Mouse (Mus musculus) stomach, postnatal 0 days (tissue): ENCODE results near the gene Rab42. TPM values are rescaled to one million over a fixed set of nuclear protein-coding genes. Genes with fewer than 3 reads are reported as not detected.
A peak's percentile ranks its signal among the peaks of the same experiment; 100 is the strongest.

Source experiments
- ATAC-seq: fragments of 200-750 bp; cut with Nextera tagmentation; 2 replicates; pipeline ENCODE4 v1.8.0; 2017; ENCODE audit not compliant: low FRiP score, low TSS enrichment
- DNase-seq: peaks from one replicate; pipeline ENCODE4 v3.0.0-alpha.2; 2016; ENCODE audit warnings: low spot score
- H3K27ac ChIP-seq: fragments of 300-500 bp; sonication (generic); replicated peaks from 2 replicates; pipeline ENCODE4 v1.5.1; 2014; ENCODE audit warnings: mild to moderate bottlenecking, control low read depth
- H3K27me3 ChIP-seq: fragments of 300-500 bp; sonication (generic); 2 replicates; pipeline ENCODE4 v1.6.1; 2014; ENCODE audit warnings: low read length; ENCODE audit not compliant: control insufficient read depth, insufficient read depth
- H3K36me3 ChIP-seq: fragments of 300-500 bp; sonication (generic); 2 replicates; pipeline ENCODE4 v1.6.1; 2014; ENCODE audit warnings: low read length, mixed read lengths; ENCODE audit not compliant: control insufficient read depth, insufficient read depth
- H3K4me1 ChIP-seq: fragments of 300-500 bp; sonication (generic); replicated peaks from 2 replicates; pipeline ENCODE4 v1.6.1; 2014; ENCODE audit warnings: antibody characterized with exemption; ENCODE audit not compliant: control insufficient read depth, insufficient read depth
- H3K4me2 ChIP-seq: fragments of 300-500 bp; sonication (generic); replicated peaks from 2 replicates; pipeline ENCODE4 v1.6.1; 2014; ENCODE audit warnings: low read depth, mild to moderate bottlenecking, control low read depth, moderate library complexity
- H3K4me3 ChIP-seq: fragments of 300-500 bp; sonication (generic); 2 replicates; pipeline ENCODE4 v1.5.1; 2014; ENCODE audit warnings: low read depth, low read length, control low read depth
- H3K9ac ChIP-seq: fragments of 300-500 bp; sonication (generic); 2 replicates; pipeline ENCODE4 v1.6.1; 2014; ENCODE audit warnings: mild to moderate bottlenecking, low read length, control low read depth, mixed read lengths
- H3K9me3 ChIP-seq: fragments of 300-500 bp; sonication (generic); 2 replicates; pipeline ENCODE4 v1.6.1; 2016; ENCODE audit warnings: low read length; ENCODE audit not compliant: control insufficient read depth
- CTCF ChIP-seq: IDR thresholded peaks from 2 replicates; pipeline ENCODE4 v1.5.1; 2016; ENCODE audit warnings: antibody characterized with exemption, low read depth, mild to moderate bottlenecking, moderate library complexity
- EP300 ChIP-seq: optimal IDR thresholded peaks from 2 replicates; pipeline ENCODE3; 2016; ENCODE audit warnings: antibody characterized with exemption
- WGBS: fragments of 180-500 bp; shearing (Covaris S2); extraction: QIAGEN DNeasy Blood & Tissue Kit; methylation state at CpG from one replicate; pipeline ENCODE4 v1.1.7; 2014; 5-methylcytosine and 5-hydroxymethylcytosine counted together
- polyA plus RNA-seq: library from polyadenylated mRNA; unstranded; fragments of >200 nt; fragmentation: Nextera tagmentation; extraction: Ambion mirVana; gene quantifications from 2 replicates; pipeline ENCODE4 v1.2.1, GENCODE M21; 2015

Rab42 gene
- polyA plus RNA-seq, 1 experiment from 2014 or later: 2.3 TPM

- no peak for DNase-seq
- Histone ChIP-seq H3K4me3 (no peak overlapping the region), H3K36me3 (no peaks in the 10 kb centered on the region; the same call in 1 of the 2 replicates), H3K27ac (no peak overlapping the region), H3K4me2 (no peak overlapping the region), H3K4me1 (no peaks in the 10 kb centered on the region), H3K9me3 (no peaks in the 10 kb centered on the region), H3K27me3 (no peaks in the 10 kb centered on the region), H3K9ac (no peak overlapping the region)
- no peak for ATAC-seq
- TF ChIP-seq EP300 (no peak), CTCF (peak; percentile 52)
- WGBS: 45% methylated on average over 3 of the region's 3 CpGs
Observed at GRCm38 (mm10) chr4:132346661-132347060, 43.5 kb upstream of the Rab42 start.

- no peak for ATAC-seq
- TF ChIP-seq CTCF (no peak), EP300 (no peak)
- no peaks in the 10 kb centered on the region for H3K9me3 ChIP-seq
- H3K9ac ChIP-seq: no peak overlapping the region
- no peak overlapping the region for H3K4me3 ChIP-seq
- no peak overlapping the region for H3K4me2 ChIP-seq
- 66% methylated on average over 4 of the region's 4 CpGs for WGBS
- no peak overlapping the region for H3K27ac ChIP-seq
- no peaks in the 10 kb centered on the region for H3K4me1 ChIP-seq
- no peak for DNase-seq
- no peaks in the 10 kb centered on the region for H3K36me3 ChIP-seq
- no peaks in the 10 kb centered on the region for H3K27me3 ChIP-seq
Observed at GRCm38 (mm10) chr4:132346261-132346660, 43.1 kb upstream of the Rab42 start.

GRCm38 (mm10) chr4:132345843-132346212, 42.6 kb upstream of the Rab42 start:
- TF ChIP-seq CTCF (no peak), EP300 (no peak)
- Histone ChIP-seq H3K27me3 (no peaks in the 10 kb centered on the region), H3K4me2 (peak overlapping the region; percentile 99; the same call in 1 of the 2 replicates), H3K36me3 (no peaks in the 10 kb centered on the region), H3K4me3 (peak overlapping the region; percentile 75), H3K4me1 (no peaks in the 10 kb centered on the region), H3K27ac (no peak overlapping the region; the same call in 1 of the 2 replicates), H3K9ac (peak overlapping the region; percentile 80; the same call in 1 of the 2 replicates), H3K9me3 (no peaks in the 10 kb centered on the region)
- no peak for DNase-seq
- 42% methylated on average over 5 of the region's 5 CpGs for WGBS
- ATAC-seq: no peak

- under 1% methylated on average over 79 of the region's 83 CpGs for whole genome bisulfite sequencing
- H3K27ac ChIP-seq: peak overlapping the region; percentile 58
- H3K4me3 ChIP-seq: peak overlapping the region; percentile 75
- H3K36me3 ChIP-seq: no peaks in the 10 kb centered on the region
- DNase-seq (peak; percentile 95), ATAC-seq (peak; percentile 83)
- H3K9ac ChIP-seq: peak overlapping the region; percentile 80
- H3K4me1 ChIP-seq: no peaks in the 10 kb centered on the region
- H3K27me3 ChIP-seq: no peaks in the 10 kb centered on the region
- no peak for TF ChIP-seq EP300
- peak; percentile 97 for TF ChIP-seq CTCF
- H3K4me2 ChIP-seq: peak overlapping the region; percentile 99
- no peaks in the 10 kb centered on the region for H3K9me3 ChIP-seq
Observed at GRCm38 (mm10) chr4:132345135-132345842, 42.1 kb upstream of the Rab42 start.

GRCm38 (mm10) chr4:132344403-132345134, 41.4 kb upstream of the Rab42 start:
- Histone ChIP-seq H3K27ac (no peak overlapping the region), H3K36me3 (peaks cover 2% of the 10 kb centered on the region; the same call in 1 of the 2 replicates), H3K4me1 (no peaks in the 10 kb centered on the region), H3K9me3 (no peaks in the 10 kb centered on the region), H3K4me3 (peak overlapping the region; percentile 75), H3K27me3 (no peaks in the 10 kb centered on the region), H3K9ac (peak overlapping the region; percentile 80), H3K4me2 (peak overlapping the region; percentile 99)
- WGBS: 6% methylated on average over 13 of the region's 13 CpGs
- ATAC-seq (peak; percentile 17; the same call in 1 of the 2 replicates), DNase-seq (no peak)
- TF ChIP-seq CTCF: no peak
- TF ChIP-seq EP300: no peak

- DNase-seq: no peak
- no peak for TF ChIP-seq CTCF
- no peak for TF ChIP-seq EP300
- 0 out of 2 replicates have a peak overlapping the region, but pooled peaks have one; percentile 18 for H3K9ac ChIP-seq
- 72% methylated on average over 3 of the region's 3 CpGs for WGBS
- peaks cover 4% of the 10 kb centered on the region; the same call in 1 of the 2 replicates for H3K36me3 ChIP-seq
- no peak for ATAC-seq
- no peak overlapping the region for H3K27ac ChIP-seq
- no peaks in the 10 kb centered on the region for H3K4me1 ChIP-seq
- no peaks in the 10 kb centered on the region for H3K9me3 ChIP-seq
- no peak overlapping the region for H3K4me2 ChIP-seq
- no peak overlapping the region for H3K4me3 ChIP-seq
- no peaks in the 10 kb centered on the region for H3K27me3 ChIP-seq
Observed at GRCm38 (mm10) chr4:132341451-132341850, 38.3 kb upstream of the Rab42 start.
